Mouse (Mus musculus) adrenal gland, adult (tissue): ENCODE results near the gene Prkar2a.

Experiments used
- DNase-seq, 2 experiments: peaks; one replicate each; pipeline ENCODE4 v3.0.0; 2022 to 2023; ENCODE audit warnings: low spot score in 1 of 2; ENCODE audit not compliant: inconsistent age in 2 of 2

Prkar2a gene

GRCm38 (mm10) chr9:108691846-108692225, 2.7 kb downstream of the Prkar2a start:
- peak; percentile 93 to 96 for DNase-seq

GRCm38 (mm10) chr9:108692226-108693041, 3.3 kb downstream of the Prkar2a start:
- peak; percentile 68 to 89 for DNase-seq

GRCm38 (mm10) chr9:108693946-108694345, 4.8 kb downstream of the Prkar2a start:
- DNase-seq = no peak

- DNase-seq = no peak
Measured at GRCm38 (mm10) chr9:108694533-108694932, 5.4 kb downstream of the Prkar2a start.

GRCm38 (mm10) chr9:108702476-108702875, 13.4 kb downstream of the Prkar2a start:
- no peak for DNase-seq

GRCm38 (mm10) chr9:108703373-108704110, 14.4 kb downstream of the Prkar2a start:
- peak in 1 of 2 experiments; percentile 78 for DNase-seq

GRCm38 (mm10) chr9:108704591-108704990, 15.5 kb downstream of the Prkar2a start:
- DNase-seq = peak in 1 of 2 experiments; percentile 43

- DNase-seq = no peak
Measured at GRCm38 (mm10) chr9:108707212-108707611, 18.1 kb downstream of the Prkar2a start.

- DNase-seq = no peak
Measured at GRCm38 (mm10) chr9:108708833-108709232, 19.7 kb downstream of the Prkar2a start.

GRCm38 (mm10) chr9:108710767-108711166, 21.7 kb downstream of the Prkar2a start:
- DNase-seq = no peak

GRCm38 (mm10) chr9:108716199-108716598, 27.1 kb downstream of the Prkar2a start:
- no peak for DNase-seq

GRCm38 (mm10) chr9:108723751-108724150, 34.6 kb downstream of the Prkar2a start:
- DNase-seq = no peak

- DNase-seq = no peak
Measured at GRCm38 (mm10) chr9:108726116-108726515, 37.0 kb downstream of the Prkar2a start.

- DNase-seq = no peak
Measured at GRCm38 (mm10) chr9:108729050-108729449, 39.9 kb downstream of the Prkar2a start.

- DNase-seq = no peak
Measured at GRCm38 (mm10) chr9:108732462-108732861, 43.3 kb downstream of the Prkar2a start.

GRCm38 (mm10) chr9:108734626-108735025, 45.5 kb downstream of the Prkar2a start:
- DNase-seq = no peak

- no peak for DNase-seq
Measured at GRCm38 (mm10) chr9:108739239-108739638, 50.1 kb downstream of the Prkar2a start.

GRCm38 (mm10) chr9:108740062-108740461, 50.9 kb downstream of the Prkar2a start:
- no peak for DNase-seq

GRCm38 (mm10) chr9:108742048-108742447, 52.9 kb downstream of the Prkar2a start:
- no peak for DNase-seq

- DNase-seq = no peak
Measured at GRCm38 (mm10) chr9:108746876-108747499, 57.9 kb downstream of the Prkar2a start.

- no peak for DNase-seq
Measured at GRCm38 (mm10) chr9:108747694-108748093, 58.6 kb downstream of the Prkar2a start.
